Mouse (Mus musculus) megakaryocyte, embryonic 14.5 days (primary cell): Measurements from ENCODE around the gene Rnaset2a.
"Not testable (repeated sequence)": the region's sequence is repeated elsewhere in the genome, so short reads cannot be mapped to it uniquely, and the experiment has no call there.

Experiments used
- FLI1 ChIP-seq: IDR thresholded peaks from 2 replicates; pipeline ENCODE4 v1.6.1; 2012; ENCODE audit warnings: low read length, inconsistent platforms, mixed read lengths
- GATA1 ChIP-seq: IDR thresholded peaks from 3 replicates; pipeline ENCODE4 v1.6.1; 2012; ENCODE audit warnings: mixed read lengths, low read length, inconsistent platforms, borderline replicate concordance

- TF ChIP-seq FLI1, GATA1: not testable (repeated sequence)
These were observed 56.6 kb downstream of the Rnaset2a start for GRCm38 (mm10) chr17:8091320-8091719.
